Mouse (Mus musculus): ENCODE results near the gene Vps13d. TPM values are rescaled to one million over a fixed set of nuclear protein-coding genes. Genes with fewer than 3 reads are reported as not detected.

Vps13d gene
- total and polyA plus RNA-seq, 3 experiments, result 13.3 to 56.2 (median 49.7) TPM

GRCm38 (mm10) chr4:145150345-145151102, 44.3 kb downstream of the Vps13d start:
- no peak for DNase-seq

DNA sequence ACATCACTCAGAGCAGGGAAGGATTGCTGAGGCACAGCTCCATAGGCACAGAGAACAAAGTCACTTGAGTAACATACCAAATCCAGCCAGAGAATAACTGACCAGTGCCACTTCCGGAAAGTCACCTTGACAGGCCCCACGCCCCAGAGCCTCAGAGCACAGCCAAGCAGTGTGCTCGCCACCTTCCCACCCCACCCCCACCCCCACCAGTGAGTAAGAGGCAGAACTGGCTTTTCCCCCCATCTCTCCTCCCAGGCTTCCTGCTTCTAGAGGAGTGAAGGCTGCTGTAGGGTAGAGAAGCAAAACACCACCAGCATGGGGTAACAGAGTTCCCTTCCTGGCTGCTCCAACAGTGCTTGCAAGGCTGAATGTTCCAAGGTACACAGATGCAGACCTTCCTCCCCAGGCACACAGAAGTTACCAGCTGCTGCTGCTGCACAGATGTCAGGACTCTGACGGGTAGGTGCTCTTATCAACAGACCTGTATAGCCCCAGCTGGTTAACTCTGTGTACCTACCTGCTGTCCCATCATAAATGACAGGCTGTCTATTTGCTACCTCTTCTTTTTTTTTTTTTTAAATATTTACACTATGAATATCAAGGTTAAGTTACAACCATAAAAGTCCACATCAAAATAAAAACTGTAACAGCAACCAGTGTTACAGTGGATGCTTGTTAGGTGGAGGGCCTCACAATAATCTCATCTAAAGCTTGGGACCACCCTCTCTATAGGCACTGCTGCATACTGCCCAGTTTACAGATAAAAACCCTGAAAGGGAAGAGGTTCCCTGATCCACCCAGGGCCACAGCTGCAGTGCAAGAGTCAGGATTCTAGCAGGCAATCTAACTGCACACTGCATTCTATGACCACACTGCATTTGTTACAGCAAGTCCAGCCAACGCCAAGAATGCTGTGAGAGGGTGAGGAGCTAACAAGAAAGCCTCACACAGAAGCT, 47.5 kb downstream of the Vps13d start:
- no peak for DNase-seq

DNA sequence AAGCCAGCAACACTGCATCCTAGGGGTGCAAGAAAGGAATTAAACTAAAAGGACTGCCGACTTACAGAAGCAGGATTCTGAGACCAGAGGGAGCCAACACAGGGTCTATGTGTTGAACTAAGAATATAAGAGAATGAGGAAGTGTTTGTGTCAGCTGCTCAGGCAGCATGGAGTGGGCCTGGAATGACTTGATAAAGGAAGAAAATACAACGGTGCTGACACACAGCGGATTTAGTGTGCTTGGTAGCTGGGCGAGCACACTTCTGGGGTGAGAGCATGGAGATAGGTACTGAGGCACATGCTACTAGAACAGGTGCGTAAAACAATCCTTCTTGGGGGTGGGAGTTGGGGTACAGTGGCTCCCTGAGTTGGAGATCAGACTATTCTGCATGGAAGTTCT, 51.3 kb downstream of the Vps13d start:
- DNase-seq, result no peak

- no peak for DNase-seq
These were observed 58.1 kb downstream of the Vps13d start for GRCm38 (mm10) chr4:145136705-145137104.

- no peak for DNase-seq
These were observed 59.3 kb downstream of the Vps13d start for GRCm38 (mm10) chr4:145135473-145135872.

DNA sequence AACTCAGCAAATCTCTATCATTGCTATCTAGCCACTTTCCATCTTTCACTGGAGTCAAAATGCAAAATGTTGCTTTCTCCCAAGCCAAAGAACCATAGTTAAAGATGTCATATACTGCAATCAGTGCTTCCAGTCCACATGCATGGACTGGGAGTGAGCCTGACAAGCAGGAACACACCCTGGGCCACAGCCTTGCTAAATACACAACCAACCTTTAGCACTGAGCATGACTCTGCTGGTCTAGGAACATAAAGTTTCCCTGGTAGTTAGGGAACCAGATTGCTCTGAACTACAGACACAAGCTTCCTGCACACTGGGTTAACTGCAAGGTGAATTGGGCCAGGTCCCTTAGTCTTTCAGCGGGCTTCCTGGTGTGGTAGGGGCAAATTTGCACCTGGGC, 64.0 kb downstream of the Vps13d start:
- DNase-seq, result no peak

- DNase-seq, result peak; percentile 23
These were observed 64.8 kb downstream of the Vps13d start for GRCm38 (mm10) chr4:145129956-145130548.

DNA sequence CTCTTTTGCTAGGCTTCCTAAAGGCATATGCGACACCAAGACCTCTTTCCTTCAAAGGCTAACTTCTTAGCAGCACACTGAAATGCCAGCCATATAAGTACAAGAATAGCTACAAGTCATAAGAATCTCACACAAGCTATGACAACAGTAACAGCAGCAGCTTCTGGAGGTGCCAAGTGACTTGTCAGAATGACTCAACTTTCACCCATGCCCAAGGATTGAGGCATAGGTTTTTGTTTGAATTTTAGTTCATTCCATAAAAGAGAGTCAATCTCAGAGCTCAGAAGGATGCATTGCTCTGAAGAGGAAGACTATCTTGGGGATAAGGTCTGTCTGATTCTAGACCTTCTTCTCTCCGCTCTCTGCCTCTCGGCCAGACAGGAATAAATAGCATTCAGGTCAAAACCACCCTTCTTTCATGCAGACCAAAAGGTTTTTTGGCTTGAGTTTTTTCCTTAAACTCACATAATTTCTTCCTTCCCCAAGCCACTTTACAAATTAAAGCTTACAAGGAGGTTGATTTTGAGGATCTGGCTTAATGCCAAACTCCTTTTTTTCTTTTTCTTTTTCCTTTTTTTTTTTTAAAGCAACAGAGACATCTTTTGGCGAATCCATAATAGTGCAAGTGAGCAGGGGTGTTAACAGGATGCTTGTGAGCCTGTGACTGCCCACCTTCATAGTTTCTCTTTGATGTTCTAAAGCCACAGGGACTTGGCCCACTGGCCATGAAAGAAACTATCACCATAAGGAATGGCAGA, 69.2 kb downstream of the Vps13d start:
- DNase-seq, result peak; percentile 13

- no peak for DNase-seq
These were observed 70.4 kb downstream of the Vps13d start for GRCm38 (mm10) chr4:145124419-145124818.

DNA sequence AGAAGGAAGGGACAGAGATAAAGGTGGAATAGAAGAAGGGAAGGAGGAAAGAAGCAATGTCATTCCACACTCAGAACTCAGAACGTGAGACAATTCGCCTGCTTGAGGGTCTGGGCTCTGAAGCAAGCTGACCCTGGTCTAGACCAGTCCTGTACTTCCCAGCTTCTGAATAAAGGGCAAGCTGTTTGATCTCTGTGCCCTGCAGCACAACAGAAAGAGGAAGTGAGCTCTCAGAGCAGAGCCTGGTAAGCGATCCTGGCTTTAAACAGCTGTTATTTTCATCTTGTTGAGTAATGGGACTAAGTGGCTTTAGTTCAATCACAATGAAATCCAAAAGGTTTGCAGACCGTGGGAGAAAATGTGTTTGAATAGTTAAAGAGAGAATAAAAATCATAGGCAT, 83.2 kb downstream of the Vps13d start:
- no peak for DNase-seq

DNA sequence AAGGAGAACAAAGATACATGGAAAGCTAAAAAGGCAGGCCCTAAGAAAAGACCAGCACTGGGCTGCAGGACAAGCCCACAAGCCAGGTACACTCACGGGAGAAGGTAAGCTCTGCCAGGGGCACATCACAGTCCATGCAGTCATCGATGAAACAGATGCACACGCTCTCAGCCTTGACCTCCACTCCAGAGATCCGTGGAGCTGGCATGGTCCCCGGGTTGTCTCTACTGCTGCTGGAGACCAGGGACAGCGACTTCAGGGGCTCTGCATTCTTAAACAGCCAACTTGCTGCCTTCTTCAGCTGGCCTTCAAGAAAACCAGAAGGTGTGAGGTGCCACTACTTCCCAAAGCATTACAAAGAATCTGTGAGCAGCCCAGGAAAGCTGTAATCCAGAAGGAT, 84.1 kb downstream of the Vps13d start:
- peak; percentile 62 for DNase-seq

DNA sequence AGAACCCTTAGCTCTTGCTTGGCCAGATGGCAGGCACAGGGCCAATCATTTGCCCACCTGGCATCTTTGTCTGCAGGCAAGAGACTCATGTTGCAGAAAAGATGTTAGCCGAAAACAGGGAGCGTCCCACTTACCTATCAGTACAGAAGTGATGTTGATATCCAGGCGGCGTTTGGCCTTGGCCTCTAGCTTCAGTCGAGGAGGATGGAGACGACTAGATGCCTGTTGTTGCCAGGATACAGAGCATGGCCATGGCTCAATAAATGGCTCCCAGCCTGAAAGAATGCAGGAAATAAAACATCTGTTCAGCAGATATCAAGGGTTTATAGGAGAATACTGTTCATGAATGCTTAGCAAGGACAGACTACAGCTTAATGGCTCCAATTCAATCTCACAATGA, 88.0 kb downstream of the Vps13d start:
- no peak for DNase-seq

DNA sequence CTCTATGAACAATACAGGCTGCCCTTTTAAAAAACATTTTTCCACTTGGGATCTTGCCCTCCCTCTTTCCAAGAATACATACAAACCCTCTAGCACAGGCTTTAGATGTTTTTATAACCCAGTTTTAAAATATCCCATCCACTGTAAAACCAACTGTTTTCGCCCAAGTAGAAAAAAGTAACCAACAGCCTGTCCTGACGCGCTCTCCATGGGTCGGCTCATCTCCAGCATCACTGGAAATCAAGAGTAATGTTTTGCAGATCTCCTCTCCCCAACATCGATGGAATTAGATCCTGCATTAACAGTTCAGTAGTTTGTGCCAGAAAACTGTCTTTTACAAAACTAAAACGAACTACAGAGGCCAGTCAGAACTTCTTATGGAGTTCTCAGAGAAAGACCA, 89.5 kb downstream of the Vps13d start:
- DNase-seq, result no peak

GRCm38 (mm10) chr4:145104917-145105316, 89.9 kb downstream of the Vps13d start:
- DNase-seq, result no peak

- no peak for DNase-seq
These were observed 91.2 kb downstream of the Vps13d start for GRCm38 (mm10) chr4:145103617-145104016.

DNA sequence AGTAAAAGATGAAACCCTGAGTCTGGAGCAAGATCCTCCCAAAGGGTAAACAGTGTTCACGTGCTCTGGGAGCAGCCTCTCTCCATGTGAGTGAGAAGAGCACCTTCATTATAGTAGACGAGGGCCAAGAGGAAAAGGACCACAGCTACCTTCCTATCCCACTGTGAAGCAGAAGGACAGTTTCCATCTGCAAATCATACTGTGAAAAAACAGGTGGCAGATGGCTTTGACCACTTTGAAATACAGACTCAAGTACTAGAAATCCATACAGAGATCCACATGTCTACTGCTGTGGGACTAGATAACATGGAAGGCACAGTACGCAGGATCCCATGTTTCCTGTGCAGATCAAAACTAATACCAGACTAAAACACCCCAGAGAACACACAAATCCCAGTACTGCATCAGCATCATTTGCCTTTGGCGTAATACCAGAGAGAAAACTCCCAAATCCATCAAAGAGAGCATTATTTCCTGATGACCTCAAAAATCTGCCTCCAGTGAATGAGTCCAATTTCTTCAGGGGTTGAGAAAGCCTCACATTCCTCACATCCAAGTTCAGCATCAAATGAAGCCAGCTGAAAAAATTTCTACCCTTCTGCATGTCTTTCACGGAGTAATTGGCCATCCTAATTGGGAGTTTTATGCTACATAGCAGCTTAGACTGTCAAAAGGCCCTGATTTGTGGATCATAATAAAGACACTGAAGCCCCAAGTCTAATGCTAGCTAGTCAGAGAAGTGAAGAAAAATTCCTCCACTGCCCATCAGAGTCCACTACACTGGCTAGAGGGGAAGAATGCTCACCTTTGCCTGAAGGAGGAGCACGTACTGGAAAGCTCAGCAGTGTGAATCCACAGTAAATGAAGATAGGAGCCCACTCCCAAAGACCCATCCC, 92.7 kb downstream of the Vps13d start:
- no peak for DNase-seq

GRCm38 (mm10) chr4:145099853-145100252, 95.0 kb downstream of the Vps13d start:
- no peak for DNase-seq

DNA sequence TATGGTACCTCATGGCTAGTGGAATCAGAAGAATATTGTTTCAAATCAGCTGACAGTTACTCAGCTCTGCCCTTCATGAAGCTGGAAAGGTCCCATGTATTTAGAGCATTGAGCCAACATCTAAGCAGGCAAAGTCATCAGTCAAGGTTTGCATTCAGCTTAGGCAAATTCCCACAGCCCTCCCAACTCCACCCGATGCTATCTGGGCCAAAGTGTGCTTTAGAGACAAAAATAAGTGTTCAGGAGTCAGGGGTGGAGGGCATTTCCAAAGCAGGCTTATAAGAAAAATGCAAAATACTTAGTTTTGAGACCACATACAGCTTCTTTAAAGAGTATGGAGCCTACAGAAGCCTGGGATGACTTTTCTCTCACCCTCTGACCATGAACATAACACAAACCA, 95.5 kb downstream of the Vps13d start:
- DNase-seq, result peak; percentile 29

DNA sequence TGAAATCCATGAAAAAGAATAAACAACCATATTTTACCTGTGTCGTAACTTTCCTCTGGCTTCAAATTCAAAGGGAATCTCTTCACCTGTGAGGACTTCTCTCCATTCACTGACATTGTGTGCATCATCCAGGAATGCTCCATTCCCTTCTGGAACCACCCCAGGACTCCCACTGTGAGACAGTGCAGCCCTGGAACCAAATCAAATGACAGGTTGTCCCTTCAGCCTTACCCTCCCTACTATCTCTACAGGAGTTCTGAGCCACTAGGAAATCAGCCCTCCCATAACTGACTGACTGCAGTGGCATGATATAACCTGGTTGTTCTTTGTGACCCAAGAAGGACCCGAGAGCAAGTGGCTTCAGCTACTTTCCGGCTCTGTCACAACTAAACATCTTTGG, 96.8 kb downstream of the Vps13d start:
- no peak for DNase-seq

DNA sequence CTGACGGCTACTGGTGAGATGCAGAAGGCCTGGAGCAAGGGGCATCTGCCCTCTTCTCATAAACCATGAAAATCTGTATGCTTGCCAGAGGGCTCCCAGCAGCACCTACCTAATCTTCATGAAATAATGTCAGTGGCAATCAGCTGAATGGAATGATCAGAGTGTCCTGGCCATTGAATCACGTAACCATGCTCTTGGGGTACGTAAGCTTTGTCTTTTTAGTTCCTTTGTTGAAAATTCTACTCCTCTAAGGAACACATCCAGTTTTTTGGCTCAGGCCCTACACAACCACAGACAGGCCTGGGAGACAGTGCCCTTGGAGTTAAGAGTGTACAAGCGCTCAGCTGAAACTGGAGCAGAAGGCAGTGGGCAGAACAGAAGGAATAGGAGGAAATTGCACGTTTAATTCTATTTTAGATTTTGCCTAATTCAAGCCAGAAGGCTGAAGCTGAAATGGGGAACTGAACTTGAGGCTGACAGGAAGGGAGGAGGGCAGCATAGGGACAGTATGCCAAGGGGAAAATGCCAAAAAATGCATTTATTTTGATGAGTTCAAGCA, 98.2 kb downstream of the Vps13d start:
- DNase-seq, result no peak

GRCm38 (mm10) chr4:145086509-145086908, 108.3 kb downstream of the Vps13d start:
- no peak for DNase-seq
